Mouse (Mus musculus) lung, postnatal 14 days (tissue): ENCODE measurements at regions not wholly inside any gene's neighbourhood (a gene's known extent, or its start where the extent isn't known, plus 50 kb on each side); places are given as distances from the start of the nearest gene placed in this dataset.
A peak's percentile ranks its signal among the peaks of the same experiment; 100 is the strongest.

Experiments
- DNase-seq: peaks from one replicate; pipeline ENCODE4 v3.0.0; 2021

DNA sequence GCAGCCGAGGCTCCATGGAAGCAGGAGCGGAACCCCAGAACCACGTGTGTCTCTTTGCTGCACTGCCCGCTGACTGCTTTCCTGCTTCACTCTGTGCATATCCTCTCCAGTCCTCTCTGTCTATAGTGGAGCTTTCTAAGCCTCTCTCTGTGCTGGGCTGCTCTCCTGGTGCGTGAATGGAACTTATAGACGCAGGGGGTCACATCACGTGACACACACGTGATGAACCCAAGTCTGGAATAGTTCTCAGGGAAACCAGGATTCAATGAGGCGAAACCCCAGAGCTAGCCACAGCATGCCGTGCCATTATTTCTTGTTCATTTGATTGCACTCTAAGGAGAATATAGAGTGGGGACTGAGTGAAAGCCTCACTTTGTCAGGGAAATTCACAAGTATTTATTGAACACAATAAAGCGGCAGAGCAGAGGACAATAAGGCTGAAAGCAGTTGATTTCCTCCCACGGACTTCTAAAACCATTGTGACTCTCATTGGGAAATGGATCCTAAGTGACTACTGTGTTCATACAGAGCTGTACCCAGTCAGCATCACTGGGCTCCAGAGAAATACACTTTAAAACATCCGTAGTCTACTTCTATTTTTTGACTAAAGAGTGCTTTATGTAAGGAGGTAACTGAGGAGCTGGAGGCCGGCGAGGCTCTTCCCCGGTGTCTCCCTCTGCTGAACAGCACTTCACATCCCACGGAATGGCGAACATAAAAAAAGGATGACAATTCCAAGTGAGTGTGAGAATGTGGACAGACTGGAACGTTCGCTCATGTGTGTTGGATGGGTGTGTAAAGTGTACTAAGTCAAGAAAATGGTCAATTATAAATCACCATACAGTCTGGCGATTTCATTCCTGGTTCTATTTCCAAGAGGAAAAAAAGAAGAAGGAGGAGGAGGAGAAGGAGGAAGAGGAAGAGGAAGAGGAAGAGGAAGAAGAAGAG lies 116.5 kb upstream of the Cpsf6 start:
- no peak for DNase-seq

DNA sequence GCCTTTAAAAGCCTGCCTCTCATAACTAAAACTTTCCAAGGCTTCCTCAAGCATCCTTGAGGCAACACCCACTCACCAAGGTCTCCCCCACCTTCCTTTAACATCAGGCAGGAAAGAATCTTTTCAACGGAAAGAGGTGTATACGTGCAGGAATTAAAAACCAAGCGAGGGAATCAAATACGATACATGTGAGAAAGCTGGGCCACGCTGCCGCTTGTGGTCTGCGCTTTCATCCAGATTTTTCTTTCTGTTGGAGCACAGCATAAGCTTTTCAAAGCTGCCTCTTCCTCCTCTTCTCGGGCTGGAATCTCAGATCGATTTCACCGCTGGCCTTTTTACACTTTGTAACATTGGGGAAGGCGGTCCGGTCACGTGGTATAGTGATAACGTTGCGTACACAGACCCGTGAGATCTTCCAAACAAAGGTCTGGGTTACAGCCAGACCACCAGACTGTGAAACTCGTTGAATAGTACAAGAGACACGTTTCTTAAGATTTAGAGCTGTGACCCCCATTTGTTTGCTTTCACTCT lies 114.4 kb upstream of the Cpsf6 start:
- DNase-seq, result peak; percentile 14

DNA sequence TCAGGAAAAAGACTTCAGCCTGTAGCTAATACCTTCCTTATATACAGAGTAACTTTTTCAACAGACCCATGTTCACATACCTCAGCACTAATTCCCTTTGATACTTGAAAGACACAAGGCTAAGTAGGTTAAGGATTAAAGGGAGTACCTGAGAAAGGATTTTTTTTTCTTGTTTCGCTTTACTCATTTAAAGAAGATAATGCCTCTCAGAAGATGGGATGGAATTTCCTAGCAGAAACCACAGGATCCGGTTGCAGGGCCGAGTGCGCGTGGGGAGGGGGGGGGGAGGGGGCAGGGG lies 114.0 kb upstream of the Cpsf6 start:
- DNase-seq, result no peak

DNA sequence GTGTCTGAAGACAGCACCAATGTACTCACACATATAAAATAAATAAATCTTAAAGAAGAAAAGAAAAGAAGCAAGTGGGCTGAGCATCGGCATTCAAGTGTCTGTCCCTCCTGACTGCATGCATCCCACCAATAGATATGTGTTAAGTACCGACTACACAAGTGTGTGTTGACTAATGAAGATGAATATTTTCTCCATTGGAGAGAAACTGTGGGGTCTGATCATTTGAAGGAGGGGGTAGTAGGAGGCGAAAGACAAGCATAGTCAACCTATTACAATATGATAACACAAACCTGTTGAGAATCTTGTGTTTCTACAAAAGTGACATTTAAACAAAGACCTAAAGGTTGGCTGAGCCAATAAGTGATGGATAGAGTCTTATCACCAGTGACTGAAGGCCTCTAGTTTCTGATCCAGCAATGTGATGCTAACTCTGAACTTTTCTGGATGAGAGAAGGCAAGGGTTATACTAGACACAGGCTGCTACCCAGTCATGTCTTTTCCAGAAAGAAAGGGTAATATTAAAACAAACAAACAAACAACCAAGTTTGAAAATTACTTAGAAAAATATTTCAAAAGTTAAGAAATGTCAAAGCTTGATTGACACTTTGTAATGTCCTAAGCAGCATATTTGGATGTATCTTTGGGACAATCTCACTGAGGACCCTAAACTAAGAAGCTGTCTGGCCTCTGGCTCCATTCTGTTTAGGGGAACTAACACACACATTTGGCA lies 113.4 kb upstream of the Cpsf6 start:
- no peak for DNase-seq

DNA sequence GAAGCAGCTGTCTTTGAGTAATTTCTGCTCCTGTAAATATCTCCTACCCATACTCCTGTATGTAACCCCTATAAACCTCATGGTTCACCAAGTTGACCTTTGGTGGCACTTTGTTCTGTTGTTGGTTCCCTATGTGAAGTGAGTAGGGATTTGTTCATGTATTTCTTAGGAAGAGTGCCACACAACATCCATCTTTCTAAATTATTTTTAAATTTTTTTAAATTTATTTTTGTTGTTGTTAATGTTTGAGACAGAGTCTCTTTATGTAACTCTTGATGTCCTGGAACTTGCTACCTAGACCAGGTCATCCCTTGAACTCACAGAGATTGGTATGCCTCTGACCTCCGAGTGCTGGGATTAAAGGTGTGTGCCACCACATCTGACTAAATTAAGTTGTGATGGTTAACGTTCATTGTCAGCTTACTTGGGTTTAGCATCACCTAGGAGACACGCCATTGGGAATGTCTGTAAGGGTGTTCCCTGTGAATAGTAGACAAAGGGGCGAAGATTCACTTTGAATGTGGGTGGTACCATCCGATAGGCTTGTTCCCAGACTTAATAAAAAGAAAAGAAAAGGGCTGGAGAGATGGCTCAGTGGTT lies 112.7 kb upstream of the Cpsf6 start:
- DNase-seq, result no peak

DNA sequence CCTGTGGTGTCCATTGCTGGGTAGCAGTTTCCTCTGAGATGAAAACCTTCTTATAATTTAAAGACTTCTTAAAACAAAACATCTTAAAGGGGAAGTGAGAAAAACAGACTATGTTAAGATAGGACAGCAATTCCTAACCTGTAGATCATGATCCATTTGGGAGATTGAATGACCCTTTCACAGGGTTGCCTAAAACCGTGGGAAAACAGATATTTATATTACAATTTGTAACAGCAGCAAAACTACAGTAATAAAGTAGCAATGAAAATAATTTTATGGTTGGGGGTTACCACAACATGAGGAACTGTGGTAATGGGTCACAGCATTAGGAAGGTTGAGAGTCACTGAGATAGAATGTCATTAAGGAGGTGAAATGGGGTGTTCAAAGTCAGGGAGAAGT lies 111.9 kb upstream of the Cpsf6 start:
- DNase-seq, result no peak

DNA sequence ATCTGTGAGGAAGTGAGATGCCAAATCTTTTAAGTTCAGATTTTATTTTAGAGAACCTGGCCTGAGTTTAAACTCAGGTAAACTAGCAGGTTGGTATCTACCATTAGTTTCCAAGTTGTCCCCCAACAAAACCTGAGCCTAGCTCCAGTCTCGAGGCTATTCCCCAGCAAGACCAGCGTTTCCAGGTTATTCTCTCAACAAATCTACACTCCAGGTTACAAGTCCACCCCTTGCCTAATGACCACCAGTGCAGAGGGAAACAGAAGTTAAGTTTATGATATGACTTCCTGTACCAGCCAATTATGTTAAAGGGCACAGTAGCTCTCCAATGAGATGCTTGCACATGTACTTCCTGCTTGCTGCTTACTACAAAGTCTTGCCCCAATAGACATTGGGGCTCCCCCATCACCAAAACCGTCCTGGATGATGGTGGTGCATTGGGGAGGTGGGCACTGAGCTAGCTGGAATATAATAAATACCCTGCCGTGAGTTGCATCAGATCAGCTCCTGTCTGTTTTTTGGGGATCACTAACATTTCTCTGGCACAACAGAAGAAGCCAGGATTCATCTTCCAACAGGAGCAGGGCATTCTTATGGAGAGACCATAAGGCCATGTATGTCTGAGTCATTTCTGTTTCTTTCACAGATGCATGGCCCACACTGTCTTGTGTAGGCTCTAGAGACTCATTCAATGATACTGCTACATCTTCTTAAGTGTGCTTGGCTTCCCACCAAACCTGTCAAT lies 111.2 kb upstream of the Cpsf6 start:
- DNase-seq, result no peak

DNA sequence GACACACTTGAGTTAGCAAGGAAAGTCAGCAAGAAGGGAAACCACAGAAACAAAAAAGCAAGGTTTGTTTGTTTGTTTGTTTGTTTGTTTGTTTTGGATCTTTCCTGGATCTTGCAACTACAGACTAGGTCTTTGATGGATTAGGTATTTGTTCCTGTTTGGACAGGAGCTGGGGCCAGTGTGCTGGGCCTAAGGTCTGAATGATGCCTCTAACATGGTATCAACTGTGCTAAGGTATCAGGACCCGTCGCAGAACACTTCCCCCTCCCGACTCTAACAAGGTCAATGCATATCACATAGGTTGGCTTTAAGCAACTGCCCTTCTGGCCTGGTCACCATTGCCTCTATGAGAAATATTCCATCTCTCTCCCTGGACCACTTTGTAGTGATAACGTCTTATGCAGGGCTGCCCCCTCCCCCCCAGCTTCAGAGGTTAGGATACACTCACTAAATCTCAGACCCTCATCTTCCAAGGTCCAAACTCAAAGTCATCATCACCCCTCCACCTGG lies 103.3 kb upstream of the Cpsf6 start:
- DNase-seq, result no peak

DNA sequence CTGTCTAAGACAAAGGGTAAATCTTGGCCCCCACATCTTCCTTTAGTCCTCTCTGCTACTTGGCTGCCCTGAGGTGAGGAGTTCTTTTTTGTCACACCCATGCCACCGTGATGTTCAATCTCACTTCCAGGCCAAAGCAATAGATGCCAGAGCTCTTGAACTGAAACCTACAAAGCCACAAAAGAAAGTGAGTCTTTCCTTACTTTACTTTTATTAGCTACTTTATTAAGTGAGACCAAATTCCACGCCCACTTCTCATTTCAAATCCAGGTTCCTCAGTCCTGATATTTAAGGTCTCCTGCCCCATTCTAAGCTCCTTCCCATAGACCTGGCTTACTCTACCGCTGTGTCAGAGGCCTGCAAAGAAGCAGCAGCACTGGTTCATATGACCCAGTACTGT lies 102.5 kb upstream of the Cpsf6 start:
- DNase-seq, result no peak

DNA sequence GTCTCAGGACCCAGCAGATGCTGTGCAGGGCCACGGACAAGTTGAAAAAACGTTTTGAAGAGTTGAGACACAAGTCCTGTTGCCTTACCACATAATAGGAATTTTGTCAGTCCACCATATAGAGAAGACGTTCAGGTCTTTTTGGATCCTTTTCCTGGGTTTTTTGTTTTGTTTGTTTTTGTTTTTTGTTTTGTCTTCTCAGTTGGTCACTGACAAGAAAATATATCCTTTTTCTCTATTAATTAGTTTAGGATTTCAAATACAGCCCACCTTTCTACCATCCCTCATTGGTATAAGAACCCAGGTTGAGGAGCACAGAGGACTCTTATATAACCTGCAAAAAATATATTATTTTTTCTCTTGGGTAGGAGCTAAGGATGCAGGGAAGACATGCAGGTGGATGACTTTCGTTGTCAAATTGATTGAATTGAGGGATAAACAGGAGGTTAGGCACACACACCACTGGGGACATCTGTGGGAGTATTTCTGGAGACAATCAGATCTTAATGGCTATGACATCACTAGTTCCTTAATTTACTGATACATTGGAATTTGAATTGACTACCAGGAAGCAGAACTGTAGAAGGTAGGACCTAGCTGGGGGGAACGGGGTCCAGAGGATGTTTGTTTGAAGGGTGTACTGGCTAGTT lies 101.7 kb upstream of the Cpsf6 start:
- DNase-seq, result no peak

DNA sequence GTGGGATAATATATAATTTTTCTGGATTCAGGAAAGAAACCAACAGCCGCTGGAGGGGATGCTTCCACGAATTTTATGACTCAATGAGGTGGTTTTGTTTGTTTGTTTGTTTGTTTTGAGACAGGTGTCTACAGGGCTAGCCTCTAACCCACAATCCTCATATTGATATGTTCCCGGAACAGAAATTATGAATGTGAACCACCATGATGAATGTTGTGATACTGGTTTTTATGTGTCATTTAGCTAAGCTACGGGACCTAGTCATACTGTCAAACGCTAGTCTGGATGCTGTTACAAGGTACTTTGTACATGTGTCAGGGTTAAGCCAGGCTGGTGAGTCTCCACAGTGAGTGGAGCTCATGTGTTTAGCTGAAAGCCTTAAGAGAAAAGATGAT lies 100.6 kb upstream of the Cpsf6 start:
- no peak for DNase-seq

DNA sequence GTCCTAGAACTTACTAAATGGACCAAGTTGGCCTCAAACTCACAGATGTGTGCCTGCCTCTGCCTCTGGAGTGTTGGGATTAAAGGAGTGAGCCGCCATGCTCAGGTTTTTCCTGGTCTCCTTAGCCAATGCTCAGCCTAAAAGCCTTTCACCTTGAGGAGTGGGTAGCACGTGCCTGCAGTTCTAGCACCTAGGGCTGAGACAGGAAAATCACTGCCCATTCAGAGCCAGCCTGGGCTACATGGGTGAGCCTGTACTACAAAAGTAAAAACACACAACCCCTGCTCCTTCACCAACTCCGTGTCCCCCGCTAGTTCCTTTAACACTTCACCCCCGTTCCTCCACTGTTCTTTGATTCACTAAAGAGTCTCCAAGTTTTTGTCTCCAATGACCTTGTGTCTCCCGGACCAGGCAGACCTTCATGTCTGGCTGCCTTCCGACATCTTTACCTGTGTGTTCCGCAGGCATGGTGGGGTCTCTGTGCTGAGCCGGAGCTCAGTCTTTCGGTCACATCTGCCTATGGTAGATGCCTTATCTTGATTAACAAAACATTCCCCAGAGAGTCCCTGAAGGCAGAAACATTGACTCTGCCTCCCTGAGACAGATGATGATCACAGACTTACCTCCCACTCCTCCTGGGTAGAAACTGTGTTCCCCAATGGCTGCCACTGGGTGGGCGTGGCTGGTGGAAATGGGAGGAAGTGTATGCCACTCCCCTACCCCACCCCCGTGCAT lies 100.1 kb upstream of the Cpsf6 start:
- no peak for DNase-seq

DNA sequence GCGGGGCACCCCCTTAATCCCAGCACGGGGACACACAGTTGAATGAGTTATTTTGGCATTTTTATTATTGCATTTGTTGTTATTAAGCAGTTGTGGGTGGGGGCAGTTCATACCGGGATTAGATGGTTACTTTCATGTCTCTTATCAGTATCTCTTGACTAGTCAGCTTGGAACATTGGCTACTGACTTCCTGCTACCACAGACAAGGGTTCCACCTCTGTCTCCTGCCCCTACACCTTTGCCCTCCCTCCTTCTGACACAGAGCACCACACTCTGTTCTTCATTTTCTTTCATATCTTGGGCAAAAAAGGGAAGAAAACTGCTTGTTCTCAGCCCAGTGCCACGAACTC lies 99.1 kb upstream of the Cpsf6 start:
- DNase-seq, result no peak

DNA sequence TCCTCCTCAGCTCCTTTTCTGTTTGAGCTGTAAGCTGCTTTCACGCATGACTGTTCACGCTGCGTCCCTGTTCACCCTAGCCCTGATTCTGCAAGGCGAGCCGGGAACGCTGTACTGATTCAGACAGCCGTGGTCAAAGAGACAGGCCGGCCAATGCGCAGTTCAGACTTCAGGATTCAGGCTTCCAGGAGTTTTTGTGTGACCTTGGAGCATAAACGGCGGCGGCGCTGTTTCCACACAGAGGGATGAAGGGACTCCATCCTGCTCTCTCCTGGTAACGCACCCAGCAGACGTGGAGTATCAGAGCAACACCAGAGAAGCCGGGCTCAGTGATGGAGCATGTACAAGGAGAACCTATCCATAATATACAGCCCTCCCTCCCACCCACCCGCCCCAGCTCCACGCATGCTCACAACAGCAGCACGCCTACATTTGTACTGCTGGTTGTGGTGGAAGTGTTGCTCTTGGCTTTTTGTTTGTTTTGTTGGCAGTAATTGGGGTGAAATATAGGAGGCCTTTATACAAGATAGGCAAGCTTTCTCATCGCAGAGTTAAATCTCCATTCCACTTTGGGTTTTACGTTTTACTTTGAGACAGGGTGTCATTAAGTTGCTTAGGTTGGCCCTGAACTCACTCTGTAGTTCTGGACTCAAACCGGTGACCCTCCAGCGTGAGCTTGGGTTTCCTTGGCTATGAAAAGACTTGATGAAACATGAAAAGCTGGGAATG lies 98.6 kb upstream of the Cpsf6 start:
- DNase-seq, result no peak

DNA sequence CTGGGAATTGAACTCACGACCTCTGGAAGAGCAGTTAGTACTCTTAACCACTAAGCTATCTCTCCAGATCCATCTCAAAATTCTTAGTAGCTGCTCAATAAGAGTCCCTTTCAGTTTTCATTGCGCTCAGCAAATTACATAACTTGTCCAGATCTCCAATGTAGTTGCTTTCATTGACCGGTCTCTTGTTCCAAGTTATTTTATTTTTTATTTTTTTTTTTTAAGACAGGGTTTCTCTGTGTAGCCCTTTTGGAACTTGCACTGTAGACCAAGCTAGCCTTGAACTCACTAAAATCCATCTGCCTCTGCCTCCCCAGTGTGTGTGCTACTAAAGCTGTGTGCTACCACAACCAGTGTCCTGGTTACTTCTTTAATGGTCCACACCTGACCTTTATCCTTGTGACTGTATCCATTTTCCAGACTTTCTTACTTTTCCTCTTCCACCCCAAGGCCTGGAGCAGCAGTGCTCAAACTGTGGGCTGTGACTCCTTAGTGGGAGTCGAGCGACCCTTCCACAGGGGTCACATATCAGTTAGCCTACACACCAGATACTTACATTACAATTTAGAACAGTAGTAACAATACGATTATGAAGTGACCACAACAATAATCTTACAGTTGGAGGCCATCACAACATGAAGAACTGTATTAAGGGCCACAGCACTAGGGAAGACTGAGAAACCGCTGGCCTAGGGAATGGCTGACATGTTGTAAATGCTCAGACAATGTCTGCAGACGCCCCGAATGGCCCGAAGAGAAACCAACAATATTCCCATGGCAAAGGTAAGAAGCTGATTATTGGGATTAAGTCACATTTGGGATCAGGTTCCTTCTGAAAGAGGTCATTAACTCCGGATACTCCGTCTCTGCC lies 97.8 kb upstream of the Cpsf6 start:
- no peak for DNase-seq

DNA sequence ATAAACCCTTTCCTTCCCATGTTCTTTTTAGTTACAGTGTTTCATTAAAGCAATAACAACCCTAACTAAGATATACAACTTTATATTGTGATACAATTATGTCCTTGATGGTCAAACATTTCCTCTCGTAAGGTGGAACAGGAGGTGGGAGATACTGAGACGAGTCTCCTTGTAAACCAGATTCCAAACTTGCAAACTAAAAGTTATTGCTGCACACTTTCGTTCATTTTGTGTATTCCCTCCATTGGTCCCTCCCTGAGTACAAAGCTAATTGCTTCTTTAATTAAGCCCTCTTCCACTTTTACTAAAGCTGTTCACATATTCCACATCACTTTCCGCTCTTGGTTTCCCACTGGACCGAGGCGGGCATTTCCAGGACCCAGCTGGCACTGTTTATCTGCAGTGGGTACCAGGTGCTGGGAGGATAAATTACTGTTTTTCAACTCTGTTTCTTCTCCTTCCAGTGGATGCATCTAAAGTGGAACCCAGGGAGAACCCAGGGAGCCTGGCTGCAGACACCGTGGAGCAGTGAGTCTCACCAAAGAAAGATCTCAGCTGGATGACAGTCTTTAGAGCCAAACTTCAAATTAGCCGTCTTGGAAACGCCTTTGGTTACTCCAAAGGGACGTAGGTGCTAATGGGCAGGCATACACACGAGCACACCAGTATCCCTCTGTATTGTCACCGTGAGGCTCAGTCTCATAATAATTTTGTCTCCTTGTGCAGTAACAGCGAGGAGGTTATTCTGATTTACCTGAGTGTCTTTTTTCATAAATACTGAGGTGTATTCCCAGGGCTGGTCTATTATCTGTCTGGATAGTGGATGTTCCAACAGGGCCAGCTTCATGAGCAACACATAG lies 95.5 kb upstream of the Cpsf6 start:
- DNase-seq, result no peak

DNA sequence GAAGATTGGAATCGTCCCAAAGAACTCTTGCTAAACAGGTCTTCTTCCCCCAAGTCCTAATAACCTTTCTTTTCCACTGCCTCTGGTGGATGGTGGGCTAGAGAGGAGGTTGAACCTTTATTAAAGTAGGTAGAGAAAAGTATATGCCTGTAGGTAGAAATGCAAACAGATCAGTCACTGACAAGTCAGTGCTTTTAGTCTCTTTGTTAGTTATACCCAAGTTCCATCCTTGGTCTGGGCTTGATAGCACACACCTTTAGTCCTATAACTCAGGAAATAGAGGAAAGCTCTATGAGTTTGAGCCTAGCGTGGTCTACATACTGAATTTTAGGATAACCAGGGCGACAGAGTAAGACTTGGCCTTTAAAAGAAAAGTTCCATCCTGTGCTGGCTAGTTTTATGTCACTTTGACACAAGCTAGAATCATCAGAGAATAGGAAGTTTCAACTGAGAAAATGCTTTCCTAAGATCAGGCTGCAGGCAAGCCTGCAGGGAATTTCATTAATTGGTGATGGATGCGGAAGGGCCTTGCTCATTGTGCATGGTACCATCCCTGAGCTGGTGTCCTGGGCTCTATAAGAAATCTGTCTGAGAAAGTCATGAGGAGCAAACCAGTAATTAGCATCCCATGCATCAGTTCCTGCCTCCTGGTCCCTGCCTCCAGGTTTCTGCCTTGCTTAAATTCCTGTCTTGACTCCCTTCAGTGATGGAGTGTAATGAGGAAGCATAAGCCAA lies 94.7 kb upstream of the Cpsf6 start:
- no peak for DNase-seq

DNA sequence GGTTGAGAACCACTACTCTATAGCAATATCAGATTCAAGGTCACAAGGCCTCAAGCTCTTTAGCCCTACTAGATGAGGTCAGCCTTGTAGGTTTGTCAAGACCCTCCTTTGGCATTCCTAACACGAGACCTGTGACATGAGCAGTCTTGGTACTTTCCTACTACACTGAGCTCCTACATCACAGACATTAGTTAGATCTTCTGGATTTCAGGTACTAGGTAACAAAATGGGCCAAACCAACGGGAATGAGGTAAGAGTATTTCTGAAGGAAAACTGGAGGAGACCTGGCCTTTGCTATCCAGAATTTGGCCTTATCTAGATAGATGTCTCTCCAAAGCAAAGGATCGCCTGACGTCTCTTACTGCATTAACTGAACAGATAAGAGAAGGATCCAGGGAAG lies 93.7 kb upstream of the Cpsf6 start:
- DNase-seq, result no peak
